Mouse (Mus musculus) cerebellum, postnatal 4 days (tissue): ENCODE data around the gene Praf2.
"Not testable (repeated sequence)": the region's sequence is repeated elsewhere in the genome, so short reads cannot be mapped to it uniquely, and the experiment has no call there.

Experiments
- DNase-seq, 2 experiments: peaks; one replicate each; pipeline ENCODE4 v3.0.0; 2022; ENCODE audit warnings: low spot score in 2 of 2, mixed read lengths in 1 of 2

The Praf2 gene

DNA sequence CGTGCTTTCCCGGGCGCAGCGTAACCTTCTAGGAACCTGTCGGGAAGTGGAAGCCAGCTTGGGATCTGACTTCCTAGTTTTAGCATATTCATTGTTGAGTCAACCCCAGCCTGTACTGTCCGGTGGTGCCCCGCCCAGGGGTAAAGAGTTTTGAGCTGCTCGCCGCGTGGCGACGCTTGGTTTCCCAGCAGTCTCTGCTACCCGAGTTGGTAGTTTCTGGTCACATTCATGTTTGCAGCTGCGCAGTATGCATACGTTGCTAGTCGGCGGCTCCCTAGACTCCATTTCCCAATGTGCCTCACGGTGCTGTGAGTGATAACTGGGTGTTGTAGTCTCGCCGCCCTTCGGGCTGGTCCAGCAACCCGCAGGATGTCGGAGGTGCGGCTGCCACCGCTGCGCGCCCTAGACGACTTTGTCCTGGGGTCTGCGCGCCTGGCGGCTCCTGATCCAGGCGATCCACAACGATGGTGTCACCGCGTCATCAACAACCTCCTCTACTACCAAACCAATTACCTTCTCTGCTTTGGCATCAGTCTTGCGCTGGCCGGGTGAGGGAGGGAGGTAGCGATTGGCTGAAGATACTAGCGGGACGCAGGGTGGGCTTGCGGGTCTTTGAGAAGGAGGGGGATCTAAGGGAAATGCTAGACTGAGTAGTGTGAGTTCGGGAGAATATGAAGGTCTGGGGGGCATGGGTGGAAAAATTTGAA is at the start of gene Praf2:
Gene Praf2, plus strand, starts transcription at position 225 of the 707 bp plus-strand sequence.
- DNase-seq, result peak; percentile 31 to 58

- no peak for DNase-seq
Observed at GRCm38 (mm10) chrX:7678986-7679385, 49.3 kb upstream of the Praf2 start.

DNA sequence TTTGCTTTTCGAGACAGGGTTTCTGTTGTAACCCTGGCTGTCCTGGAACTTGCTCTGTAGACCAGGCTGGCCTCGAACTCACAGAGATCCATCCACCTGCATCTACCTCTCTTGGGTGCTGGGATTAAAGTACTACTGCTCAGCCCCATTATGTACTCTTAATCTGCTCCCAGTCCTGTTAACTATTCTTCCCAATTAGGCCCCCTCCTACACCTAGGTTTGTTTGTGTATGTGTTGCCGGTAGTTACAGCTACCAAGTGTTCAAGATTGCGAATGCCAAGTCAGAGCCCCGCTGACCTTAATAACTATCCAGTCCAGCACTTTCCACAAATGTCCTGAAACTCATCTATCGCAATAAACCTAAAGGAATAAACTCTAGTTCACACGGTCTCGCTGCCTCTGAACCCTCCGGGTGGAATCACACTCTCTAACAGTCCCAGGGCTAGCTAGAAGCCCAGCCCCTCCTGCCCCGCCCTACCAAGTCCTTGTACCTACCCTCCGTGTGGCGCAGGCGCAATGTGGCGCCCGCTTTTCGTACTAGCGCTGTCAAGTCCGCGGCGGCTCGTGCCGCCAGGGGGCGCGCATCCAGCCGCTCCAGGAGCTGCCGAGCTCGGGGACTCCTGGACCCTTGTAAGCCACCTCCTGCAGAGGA is 48.7 kb upstream of the Praf2 start:
- DNase-seq, result peak; percentile 50 to 84

DNA sequence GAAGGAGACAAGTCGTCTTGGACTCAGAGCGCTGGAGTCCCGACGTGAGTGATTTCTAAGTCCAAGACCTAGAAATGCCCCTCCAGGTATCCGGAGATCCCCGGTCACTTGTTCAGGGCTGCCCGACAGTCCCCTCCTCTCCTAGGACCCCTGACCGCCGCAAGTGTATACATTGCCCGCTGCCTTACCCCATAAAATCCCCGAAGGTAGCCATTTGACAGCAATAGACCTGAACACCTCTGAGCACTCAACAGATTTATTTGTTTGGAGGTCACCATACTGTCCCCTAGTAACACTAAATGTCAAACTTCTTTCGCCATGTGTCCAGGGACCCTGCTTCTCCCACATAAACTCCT is 48.2 kb upstream of the Praf2 start:
- no peak for DNase-seq

GRCm38 (mm10) chrX:7680864-7681263 is 47.4 kb upstream of the Praf2 start, which contains the start of gene Magix:
Magix (minus strand) TSS chrX:7681251.
- DNase-seq, result no peak

DNA sequence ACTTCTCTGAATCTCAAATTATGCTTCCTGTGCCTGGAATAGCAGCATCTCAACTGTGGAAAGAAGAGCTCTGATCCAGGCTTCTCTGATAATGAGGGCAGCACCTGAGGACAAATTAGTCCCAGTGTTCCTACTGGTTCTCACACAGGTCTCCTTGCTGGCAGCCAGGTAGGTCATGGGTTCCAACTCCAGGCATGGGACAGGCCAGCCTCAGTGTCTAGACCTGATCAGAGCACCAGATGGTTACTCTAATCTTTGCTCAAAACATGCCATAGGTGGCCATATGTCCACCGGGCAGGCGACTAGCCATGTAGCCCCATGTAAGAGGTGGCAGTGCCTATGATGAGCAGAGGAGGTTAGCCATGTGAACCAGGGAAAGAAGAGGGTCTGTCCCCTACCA is 39.9 kb upstream of the Praf2 start:
- no peak for DNase-seq

GRCm38 (mm10) chrX:7690486-7690885 is 37.8 kb upstream of the Praf2 start:
- DNase-seq, result no peak

- DNase-seq, result no peak
Observed at GRCm38 (mm10) chrX:7692862-7693261, 35.4 kb upstream of the Praf2 start.

- DNase-seq, result no peak
Observed at GRCm38 (mm10) chrX:7696520-7696919, 31.7 kb upstream of the Praf2 start.

- peak; percentile 25 to 62 for DNase-seq
Observed at GRCm38 (mm10) chrX:7696954-7697381, 31.3 kb upstream of the Praf2 start, which contains the start of gene Gpkow. Gpkow (plus strand) TSS chrX:7697131.

GRCm38 (mm10) chrX:7713764-7714134 is 14.5 kb upstream of the Praf2 start:
- not testable (repeated sequence) for DNase-seq

GRCm38 (mm10) chrX:7714135-7714899 is 13.9 kb upstream of the Praf2 start, which contains the start of gene Wdr45:
Wdr45 (plus strand) TSS chrX:7714333.
- peak; percentile 66 to 88 for DNase-seq

- DNase-seq, result not testable (repeated sequence)
Observed at GRCm38 (mm10) chrX:7716058-7716457, 12.2 kb upstream of the Praf2 start.

- DNase-seq, result peak; percentile 22 to 47
Observed at GRCm38 (mm10) chrX:7721514-7722281, 6.5 kb upstream of the Praf2 start, which contains the start of gene Gm45208. Gm45208 (plus strand) TSS chrX:7722245.

DNA sequence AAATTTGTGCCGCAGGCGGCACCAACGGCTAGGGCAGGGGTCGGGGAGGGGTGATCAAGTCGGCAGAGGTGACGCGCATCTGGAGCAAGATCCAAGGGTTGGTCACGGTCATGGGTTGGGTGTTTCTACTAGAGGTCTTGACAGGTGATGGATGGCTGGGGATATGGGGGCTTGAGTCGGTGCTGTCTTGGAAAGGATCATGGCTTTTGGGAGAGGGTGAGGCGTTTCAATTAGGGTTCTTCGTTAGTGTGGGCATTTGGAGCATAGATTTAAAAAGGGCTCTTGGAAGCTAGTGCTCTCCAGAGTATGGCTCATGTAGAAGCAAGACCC is 6.0 kb upstream of the Praf2 start:
- DNase-seq, result no peak

GRCm38 (mm10) chrX:7722691-7723090 is 5.5 kb upstream of the Praf2 start:
- DNase-seq, result no peak

DNA sequence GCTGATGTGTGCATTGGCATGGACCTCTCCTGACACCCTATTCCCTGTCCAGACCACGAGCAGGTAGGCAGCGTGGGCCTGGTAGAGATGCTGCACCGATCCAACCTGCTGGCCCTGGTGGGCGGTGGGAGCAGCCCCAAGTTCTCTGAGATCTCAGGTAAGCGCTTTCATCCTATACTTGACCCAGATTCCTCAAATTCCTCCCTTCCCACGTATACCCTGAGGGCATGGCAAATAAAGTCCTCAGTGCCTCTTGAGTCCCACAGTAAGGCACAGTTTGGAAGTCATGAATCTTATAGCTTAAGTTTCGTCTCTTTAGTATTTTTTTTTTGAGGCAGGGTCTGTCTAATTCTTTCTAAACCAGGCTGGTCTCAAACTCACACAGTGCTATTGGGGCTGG is 4.1 kb upstream of the Praf2 start:
- no peak for DNase-seq

- no peak for DNase-seq
Observed at GRCm38 (mm10) chrX:7725841-7726240, 2.4 kb upstream of the Praf2 start.

DNA sequence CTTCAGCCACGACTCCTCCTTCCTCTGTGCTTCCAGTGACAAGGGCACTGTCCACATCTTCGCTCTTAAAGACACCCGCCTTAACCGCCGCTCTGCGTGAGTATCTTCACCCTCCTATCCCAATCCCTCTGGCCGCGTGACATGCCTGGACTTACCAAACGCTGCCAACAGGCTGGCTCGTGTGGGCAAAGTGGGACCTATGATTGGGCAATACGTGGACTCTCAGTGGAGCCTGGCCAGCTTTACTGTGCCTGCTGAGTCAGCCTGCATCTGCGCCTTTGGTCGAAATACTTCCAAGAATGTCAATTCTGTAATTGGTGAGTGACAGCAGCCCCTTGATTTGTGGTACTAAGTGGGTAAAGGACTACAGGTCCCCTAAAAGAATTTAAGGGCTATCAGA is 1.1 kb upstream of the Praf2 start:
- DNase-seq, result no peak

DNA sequence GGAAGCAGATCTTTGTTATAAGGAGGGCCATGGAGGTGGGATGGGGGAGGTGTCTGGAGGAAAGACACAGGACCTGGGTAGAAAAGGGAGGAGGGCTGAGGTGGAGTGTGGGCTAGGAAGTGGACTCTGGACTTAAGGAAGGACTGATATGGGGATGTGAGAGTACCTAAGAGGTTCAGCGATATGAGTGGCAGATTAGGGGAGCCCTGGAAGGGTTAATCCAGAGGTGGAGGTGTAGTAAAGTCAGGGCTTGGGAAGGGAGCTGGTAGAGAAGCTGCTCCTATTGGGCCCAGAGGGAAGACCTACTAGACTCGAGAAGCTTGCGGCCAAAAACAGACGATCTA is 655 bp downstream of the Praf2 start:
- DNase-seq, result no peak

GRCm38 (mm10) chrX:7733571-7734156 is 5.4 kb downstream of the Praf2 start:
- peak; percentile 33 to 64 for DNase-seq
